Mouse (Mus musculus) kidney, embryonic 15.5 days (tissue): ENCODE data around the gene Fetub. TPM values are rescaled to one million over a fixed set of nuclear protein-coding genes. Genes with fewer than 3 reads are reported as not detected.
"Not testable (repeated sequence)": the region's sequence is repeated elsewhere in the genome, so short reads cannot be mapped to it uniquely, and the experiment has no call there.

Experiments used
- ATAC-seq: fragments of 200-750 bp; cut with Nextera tagmentation; replicated peaks from 2 replicates; pipeline ENCODE4 v1.8.0; 2017; ENCODE audit warnings: moderate TSS enrichment; ENCODE audit not compliant: low FRiP score
- H3K27ac ChIP-seq: fragments of 300-500 bp; sonication (generic); 2 replicates; pipeline ENCODE4 v1.5.1; 2015; ENCODE audit warnings: mild to moderate bottlenecking, inconsistent platforms
- H3K27me3 ChIP-seq: fragments of 300-500 bp; sonication (generic); 2 replicates; pipeline ENCODE4 v1.6.1; 2015; ENCODE audit warnings: inconsistent platforms
- H3K36me3 ChIP-seq: fragments of 300-500 bp; sonication (generic); 2 replicates; pipeline ENCODE4 v1.6.1; 2015; ENCODE audit warnings: inconsistent platforms
- H3K4me1 ChIP-seq: fragments of 300-500 bp; sonication (generic); 2 replicates; pipeline ENCODE4 v1.6.1; 2015; ENCODE audit warnings: inconsistent platforms
- H3K4me2 ChIP-seq: fragments of 300-500 bp; sonication (generic); 2 replicates; pipeline ENCODE4 v1.6.1; 2015; ENCODE audit warnings: moderate library complexity, mild to moderate bottlenecking, inconsistent platforms
- H3K4me3 ChIP-seq: fragments of 300-500 bp; sonication (generic); replicated peaks from 2 replicates; pipeline ENCODE4 v1.5.1; 2015; ENCODE audit warnings: mild to moderate bottlenecking, inconsistent platforms
- H3K9ac ChIP-seq: fragments of 300-500 bp; sonication (generic); 2 replicates; pipeline ENCODE4 v1.6.1; 2015; ENCODE audit warnings: mild to moderate bottlenecking, inconsistent platforms
- H3K9me3 ChIP-seq: fragments of 300-500 bp; sonication (generic); replicated peaks from 2 replicates; pipeline ENCODE4 v1.6.1; 2016; ENCODE audit warnings: inconsistent platforms
- WGBS: fragments of 180-500 bp; shearing (Covaris S2); methylation state at CpG from one replicate; pipeline ENCODE4 v1.1.7; 2015; ENCODE audit warnings: mixed read lengths; 5-methylcytosine and 5-hydroxymethylcytosine counted together
- polyA plus RNA-seq: library from polyadenylated mRNA; unstranded; fragments of >200 nt; fragmentation: Nextera tagmentation; extraction: Ambion mirVana; gene quantifications from 2 replicates; pipeline ENCODE4 v1.2.1, GENCODE M21; 2015

Fetub gene
- polyA plus RNA-seq, 1 experiment from 2014 or later: 0.29 TPM

DNA sequence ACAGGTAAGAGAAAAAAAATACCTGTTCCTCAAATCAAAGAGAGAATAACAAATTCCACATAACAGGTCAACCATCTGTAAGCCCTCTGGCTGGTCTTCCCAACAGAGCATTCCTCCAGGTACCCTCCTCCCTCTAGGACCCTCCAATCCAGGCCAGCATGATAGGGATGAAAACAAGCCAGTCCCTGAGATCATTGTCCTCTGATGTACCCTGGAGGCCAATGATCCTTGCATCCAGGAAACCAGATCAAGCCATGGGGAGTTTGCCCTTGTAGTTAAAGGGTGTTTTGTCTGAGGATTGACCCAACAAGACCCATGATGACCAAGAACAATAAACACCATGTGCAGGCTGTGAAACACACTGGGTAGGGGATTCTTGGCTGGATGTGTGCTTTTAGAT, 3.9 kb upstream of the Fetub start:
- Histone ChIP-seq H3K9ac (no peak overlapping the region), H3K4me1 (no peaks in the 10 kb centered on the region), H3K27ac (no peak overlapping the region), H3K4me3 (no peak overlapping the region), H3K36me3 (no peaks in the 10 kb centered on the region), H3K27me3 (no peaks in the 10 kb centered on the region), H3K9me3 (no peaks in the 10 kb centered on the region; the same call in 1 of the 2 replicates), H3K4me2 (no peak overlapping the region)
- no peak for ATAC-seq

DNA sequence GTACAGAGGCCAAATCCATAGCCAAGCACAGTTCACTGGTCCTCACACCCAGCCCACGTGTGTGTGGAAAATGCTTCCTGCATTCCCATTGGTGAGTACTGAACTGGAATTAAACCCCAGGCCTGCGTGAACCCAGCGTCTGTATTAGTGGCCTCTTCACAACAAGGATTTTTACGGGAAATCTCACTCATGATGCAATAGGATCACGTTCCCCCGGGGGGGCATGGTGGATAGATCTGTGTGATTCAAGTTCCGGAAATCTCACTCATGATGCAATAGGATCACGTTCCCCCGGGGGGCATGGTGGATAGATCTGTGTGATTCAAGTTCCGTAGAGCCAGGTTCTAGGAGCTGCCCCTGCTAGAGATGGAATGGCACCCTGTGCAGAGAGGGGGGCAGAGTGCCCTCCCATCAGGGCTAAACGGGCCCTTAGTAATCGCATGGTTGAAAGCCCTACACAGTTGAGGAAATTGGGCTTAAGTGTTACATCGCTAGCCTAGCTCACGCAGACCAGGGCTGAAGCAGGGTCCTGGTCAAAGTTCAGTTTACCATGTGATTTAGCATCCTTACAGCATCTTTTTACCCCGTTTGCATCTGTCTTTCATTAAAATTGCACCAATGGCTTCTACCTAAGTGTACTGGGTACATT, 654 bp downstream of the Fetub start:
- Histone ChIP-seq H3K27ac (no peak overlapping the region), H3K4me3 (no peak overlapping the region), H3K27me3 (no peaks in the 10 kb centered on the region), H3K4me2 (no peak overlapping the region), H3K36me3 (no peaks in the 10 kb centered on the region), H3K4me1 (peaks cover 6% of the 10 kb centered on the region; the same call in 1 of the 2 replicates), H3K9me3 (no peaks in the 10 kb centered on the region; the same call in 1 of the 2 replicates), H3K9ac (no peak overlapping the region)
- no peak for ATAC-seq
- WGBS: 75% methylated on average over 15 of the region's 15 CpGs

DNA sequence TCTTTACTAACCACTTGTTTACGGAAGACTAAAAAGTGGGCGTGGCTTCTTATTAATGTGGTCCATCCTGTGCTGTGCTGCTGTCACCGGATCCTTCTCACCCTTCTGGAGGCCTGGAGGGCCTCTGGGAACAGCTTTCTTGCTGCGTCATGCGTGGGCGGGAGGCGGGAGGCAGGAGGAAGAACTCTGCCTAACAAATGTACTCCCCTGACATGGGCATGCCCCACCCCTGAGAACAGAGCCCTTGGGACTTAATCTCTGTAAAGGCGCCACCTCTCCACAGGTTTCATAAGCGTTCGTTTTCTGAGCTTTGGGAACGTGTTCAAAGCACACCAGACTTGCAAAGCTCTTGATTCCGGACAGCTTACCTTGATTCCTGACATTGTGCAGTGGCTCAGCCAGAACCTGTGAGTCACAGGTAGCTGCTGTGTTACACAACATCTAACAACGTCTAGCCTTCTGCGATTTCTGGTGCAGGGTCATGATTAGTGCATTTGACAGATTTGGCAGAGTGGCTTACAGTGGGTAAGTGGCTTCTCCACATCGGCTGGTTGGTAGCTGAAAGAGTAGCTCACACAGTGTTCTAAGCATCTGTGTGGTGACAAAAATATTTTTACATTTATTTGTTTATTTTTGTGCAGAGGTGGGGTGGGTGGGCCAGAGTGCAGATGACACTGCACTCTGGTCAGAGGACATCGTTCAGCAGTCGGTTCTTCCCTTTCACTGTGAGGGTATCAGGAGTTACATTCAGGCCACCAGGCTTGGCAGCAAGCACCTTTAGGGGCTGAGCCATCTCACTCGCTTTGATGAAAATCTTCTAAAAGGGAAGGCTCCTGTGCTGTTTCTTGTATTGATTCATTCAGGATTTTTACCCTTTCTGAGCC, 2.1 kb downstream of the Fetub start:
- no peaks in the 10 kb centered on the region for H3K27me3 ChIP-seq
- no peaks in the 10 kb centered on the region for H3K36me3 ChIP-seq
- peaks cover 6% of the 10 kb centered on the region; the same call in 1 of the 2 replicates for H3K4me1 ChIP-seq
- no peak overlapping the region for H3K4me2 ChIP-seq
- H3K4me3 ChIP-seq: no peak overlapping the region
- no peak overlapping the region for H3K27ac ChIP-seq
- WGBS: 54% methylated on average over 18 of the region's 18 CpGs
- H3K9me3 ChIP-seq: no peaks in the 10 kb centered on the region; the same call in 1 of the 2 replicates
- H3K9ac ChIP-seq: no peak overlapping the region
- peak; percentile 25; the same call in 1 of the 2 replicates for ATAC-seq

DNA sequence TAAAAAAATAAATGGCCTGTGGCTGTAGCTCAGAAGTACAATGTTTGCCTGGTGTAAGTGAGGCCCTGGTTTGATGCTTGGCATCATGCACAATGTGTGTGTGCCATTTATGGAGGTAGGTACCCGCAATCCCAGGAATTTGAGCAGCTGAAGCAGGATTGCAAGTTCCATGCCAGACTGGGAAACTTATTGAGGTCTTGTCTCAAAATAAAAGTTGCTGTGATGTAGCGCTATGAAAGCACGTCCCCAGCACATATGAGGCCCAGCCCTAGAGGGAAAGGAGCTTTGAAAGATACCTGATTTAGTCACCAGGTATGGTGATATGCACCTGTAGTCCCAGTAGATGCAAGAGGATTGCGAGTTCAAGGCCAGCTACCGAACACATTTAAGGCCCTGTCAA, 3.6 kb downstream of the Fetub start:
- no peak overlapping the region for H3K9ac ChIP-seq
- H3K9me3 ChIP-seq: no peaks in the 10 kb centered on the region
- no peak overlapping the region for H3K4me3 ChIP-seq
- 93% methylated on average over 5 of the region's 5 CpGs for WGBS
- H3K27ac ChIP-seq: no peak overlapping the region
- H3K4me1 ChIP-seq: peaks cover 6% of the 10 kb centered on the region; the same call in 1 of the 2 replicates
- no peak for ATAC-seq
- no peaks in the 10 kb centered on the region for H3K36me3 ChIP-seq
- no peak overlapping the region for H3K4me2 ChIP-seq
- no peaks in the 10 kb centered on the region for H3K27me3 ChIP-seq

DNA sequence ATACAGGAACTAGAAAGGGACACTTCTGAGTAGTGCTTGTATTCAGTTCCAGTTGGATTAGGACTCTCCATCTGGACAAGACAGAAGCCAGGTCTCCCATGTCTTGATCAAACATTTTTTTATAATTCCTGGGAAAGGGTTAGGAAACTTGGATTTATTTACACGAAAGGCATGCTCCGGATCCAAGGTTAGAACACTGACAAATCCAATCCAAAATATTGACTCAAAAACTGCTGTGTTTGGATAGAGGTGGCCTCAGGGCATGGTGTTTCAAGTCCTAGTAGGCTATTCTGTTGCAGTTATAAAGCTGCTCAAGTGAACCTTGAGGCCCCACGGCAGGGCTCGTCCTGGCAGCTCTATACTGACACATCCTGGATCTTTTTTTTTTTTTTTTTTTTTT, 4.3 kb downstream of the Fetub start:
- no peak for ATAC-seq
- H3K36me3 ChIP-seq: no peaks in the 10 kb centered on the region
- WGBS: 76% methylated on average over 4 of the region's 4 CpGs
- H3K4me3 ChIP-seq: no peak overlapping the region
- no peak overlapping the region for H3K4me2 ChIP-seq
- no peak overlapping the region for H3K27ac ChIP-seq
- no peaks in the 10 kb centered on the region for H3K9me3 ChIP-seq
- no peaks in the 10 kb centered on the region for H3K27me3 ChIP-seq
- peaks cover 6% of the 10 kb centered on the region; the same call in 1 of the 2 replicates for H3K4me1 ChIP-seq
- H3K9ac ChIP-seq: no peak overlapping the region

DNA sequence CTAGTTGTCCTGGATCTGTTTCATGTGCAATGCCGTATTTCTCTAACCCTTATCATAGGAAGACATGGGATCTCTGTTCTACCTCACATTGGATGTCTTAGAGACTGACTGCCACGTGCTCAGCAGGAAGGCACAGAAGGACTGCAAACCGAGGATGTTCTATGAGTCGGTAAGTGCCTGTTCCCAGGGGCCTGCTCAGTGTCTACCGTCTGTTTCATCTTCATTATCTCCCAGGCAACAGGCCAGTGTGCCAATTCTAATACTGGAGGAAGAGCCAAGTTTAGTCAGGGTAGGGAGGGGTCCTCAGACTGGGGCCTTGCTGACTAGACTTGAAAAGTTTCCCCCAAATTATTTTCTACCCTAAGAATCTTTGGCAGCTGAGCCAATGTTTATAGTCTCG, 11.4 kb downstream of the Fetub start:
- H3K4me3 ChIP-seq: no peak overlapping the region
- H3K27me3 ChIP-seq: no peaks in the 10 kb centered on the region
- no peak overlapping the region for H3K27ac ChIP-seq
- WGBS: 86% methylated on average over 6 of the region's 6 CpGs
- H3K9ac ChIP-seq: no peak overlapping the region
- no peaks in the 10 kb centered on the region for H3K4me1 ChIP-seq
- H3K36me3 ChIP-seq: no peaks in the 10 kb centered on the region
- H3K9me3 ChIP-seq: no peaks in the 10 kb centered on the region
- no peak overlapping the region for H3K4me2 ChIP-seq
- no peak for ATAC-seq

DNA sequence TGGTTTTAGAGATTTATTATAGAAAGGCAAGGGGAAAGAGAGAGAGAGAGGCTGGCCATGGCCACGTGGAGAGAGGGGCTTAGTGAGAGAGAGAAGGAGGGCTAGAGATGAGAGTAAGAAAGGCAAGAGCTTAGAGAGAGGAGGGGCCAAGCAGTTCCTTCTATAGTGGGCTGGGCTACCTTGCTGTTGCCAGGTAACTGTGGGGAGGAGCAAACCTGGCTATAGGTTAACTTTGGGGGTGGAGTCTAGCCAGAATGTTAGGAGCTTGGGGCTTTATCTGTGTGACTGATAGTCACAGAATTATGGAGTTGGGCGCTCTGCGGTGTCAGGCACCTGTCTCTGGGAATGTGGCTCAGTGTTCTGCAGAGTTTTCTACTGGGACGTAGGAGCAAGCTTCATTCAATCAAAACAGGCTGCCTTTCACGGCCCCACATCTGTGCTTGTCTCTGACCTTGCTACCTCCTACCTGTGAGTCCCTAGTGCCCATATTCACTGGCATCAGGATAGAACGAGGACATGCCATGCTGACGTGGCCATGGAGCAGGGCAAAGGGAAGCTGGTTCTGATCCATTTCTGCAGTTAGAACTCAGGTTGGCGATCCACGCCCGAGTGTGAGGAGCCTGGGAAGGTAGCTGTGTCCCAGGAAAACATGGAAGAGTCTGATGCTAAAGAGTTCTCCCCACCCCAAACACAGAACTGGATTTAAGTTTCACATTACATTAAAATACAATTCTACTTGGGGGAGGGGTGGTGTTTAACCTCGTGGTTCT, 13.5 kb downstream of the Fetub start:
- Histone ChIP-seq H3K4me2 (no peak overlapping the region), H3K27me3 (no peaks in the 10 kb centered on the region), H3K4me3 (no peak overlapping the region), H3K27ac (no peak overlapping the region), H3K9ac (no peak overlapping the region), H3K4me1 (no peaks in the 10 kb centered on the region), H3K36me3 (no peaks in the 10 kb centered on the region), H3K9me3 (no peaks in the 10 kb centered on the region)
- ATAC-seq: no peak
- WGBS: 83% methylated on average over 11 of the region's 11 CpGs

DNA sequence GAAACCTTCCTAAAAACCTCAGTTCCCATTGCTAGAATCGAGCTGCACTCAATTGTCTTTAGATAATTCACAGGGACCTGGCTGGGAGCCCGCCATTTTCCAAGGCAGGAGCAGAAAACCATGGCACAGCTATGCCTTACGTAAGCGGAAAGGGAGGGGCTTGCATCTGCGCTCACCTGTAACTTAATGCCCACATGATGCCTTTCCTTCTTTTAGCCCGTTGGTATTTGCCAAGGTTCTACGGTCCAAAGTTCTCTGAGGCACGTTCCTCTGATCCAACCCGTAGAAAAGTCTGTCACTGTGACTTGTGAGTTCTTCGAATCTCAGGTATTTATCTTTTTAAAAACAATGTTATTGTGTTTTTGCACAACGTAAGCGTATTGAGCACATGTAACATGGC, 19.5 kb downstream of the Fetub start:
- no peaks in the 10 kb centered on the region for H3K4me1 ChIP-seq
- WGBS: 87% methylated on average over 12 of the region's 12 CpGs
- H3K27ac ChIP-seq: no peak overlapping the region
- H3K27me3 ChIP-seq: no peaks in the 10 kb centered on the region
- H3K4me2 ChIP-seq: no peak overlapping the region
- ATAC-seq: no peak
- H3K4me3 ChIP-seq: no peak overlapping the region
- no peaks in the 10 kb centered on the region for H3K36me3 ChIP-seq
- no peaks in the 10 kb centered on the region for H3K9me3 ChIP-seq
- H3K9ac ChIP-seq: no peak overlapping the region

DNA sequence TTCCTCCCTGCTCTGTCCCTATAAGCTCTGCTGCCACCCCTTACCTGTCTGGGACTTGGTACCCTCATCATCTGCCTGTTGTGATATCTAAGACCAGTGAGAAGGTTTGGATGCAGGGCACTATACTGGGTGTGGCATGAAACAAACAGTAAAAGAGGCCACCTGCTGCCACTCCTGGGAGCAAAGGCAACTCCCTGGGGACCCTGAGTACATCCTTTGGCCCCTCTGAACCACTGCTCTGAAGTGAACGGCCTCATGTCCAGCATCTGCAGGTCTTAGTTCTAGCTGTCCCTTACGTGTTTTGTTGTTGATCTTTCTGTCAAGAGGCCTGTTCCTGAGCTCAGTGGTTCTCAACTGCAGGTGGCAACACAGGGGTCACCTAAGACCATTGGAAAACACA, 20.4 kb downstream of the Fetub start:
- Histone ChIP-seq H3K27me3 (no peaks in the 10 kb centered on the region), H3K4me3 (no peak overlapping the region), H3K36me3 (no peaks in the 10 kb centered on the region), H3K4me1 (no peaks in the 10 kb centered on the region), H3K27ac (no peak overlapping the region), H3K9me3 (no peaks in the 10 kb centered on the region), H3K9ac (no peak overlapping the region), H3K4me2 (no peak overlapping the region)
- ATAC-seq: no peak
- WGBS: 75% methylated on average over 2 of the region's 2 CpGs

DNA sequence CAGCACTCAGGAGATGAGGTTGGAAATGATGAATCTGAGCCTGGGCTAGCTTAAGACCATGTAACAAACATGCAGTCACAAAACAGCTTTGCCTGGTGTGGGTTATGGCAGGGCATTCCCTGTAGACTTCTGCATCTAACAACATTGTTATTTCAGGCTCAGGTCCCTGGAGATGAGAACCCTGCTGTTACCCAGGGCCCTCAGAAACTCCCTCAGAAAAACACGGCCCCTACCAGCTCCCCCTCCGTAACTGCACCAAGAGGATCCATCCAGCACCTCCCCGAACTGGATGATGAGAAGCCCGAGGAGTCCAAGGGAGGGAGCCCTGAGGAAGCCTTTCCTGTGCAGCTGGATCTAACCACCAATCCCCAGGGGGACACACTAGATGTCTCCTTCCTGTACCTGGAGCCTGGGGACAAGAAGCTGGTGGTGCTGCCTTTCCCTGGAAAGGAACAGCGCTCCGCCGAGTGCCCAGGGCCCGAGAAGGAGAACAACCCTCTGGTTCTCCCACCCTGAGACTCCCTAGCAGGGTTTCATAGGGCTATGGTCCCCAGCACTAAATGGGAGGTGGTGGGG, 21.1 kb downstream of the Fetub start:
- H3K9me3 ChIP-seq: no peaks in the 10 kb centered on the region
- no peak overlapping the region for H3K9ac ChIP-seq
- no peak for ATAC-seq
- no peak overlapping the region for H3K4me3 ChIP-seq
- no peak overlapping the region for H3K27ac ChIP-seq
- H3K27me3 ChIP-seq: no peaks in the 10 kb centered on the region
- WGBS: 86% methylated on average over 8 of the region's 8 CpGs
- no peak overlapping the region for H3K4me2 ChIP-seq
- H3K4me1 ChIP-seq: no peaks in the 10 kb centered on the region
- H3K36me3 ChIP-seq: no peaks in the 10 kb centered on the region

DNA sequence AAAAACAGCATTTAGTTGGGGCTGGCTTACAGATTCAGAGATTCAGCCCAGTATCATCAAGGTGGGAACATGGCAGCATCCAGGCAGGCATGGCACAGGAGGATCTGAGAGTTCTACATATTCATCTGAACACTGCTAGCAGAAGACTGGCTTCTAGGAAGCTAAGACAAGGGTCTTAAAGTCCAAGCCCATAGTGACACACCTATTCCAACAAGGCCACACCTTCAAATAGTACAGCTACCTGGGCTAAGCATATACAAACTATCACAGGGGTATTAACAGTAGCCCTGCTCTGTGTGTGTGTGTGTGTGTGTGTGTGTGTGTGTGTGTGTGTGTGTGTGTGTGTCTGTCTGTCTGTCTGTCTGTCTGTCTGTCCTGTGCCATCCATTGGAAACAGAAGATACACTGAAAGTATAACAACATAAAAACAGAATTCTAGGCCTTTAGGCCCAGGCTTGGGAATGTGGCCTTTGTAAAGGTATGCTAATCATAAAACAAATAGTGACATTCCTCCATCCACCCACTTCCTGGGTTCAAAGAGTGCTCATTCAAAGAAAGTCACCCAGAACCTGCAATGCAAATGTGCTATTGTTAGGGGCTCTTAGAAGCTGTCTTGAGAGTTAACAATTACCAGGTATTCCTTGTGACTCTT, 23.8 kb downstream of the Fetub start:
- H3K36me3 ChIP-seq, ATAC-seq, H3K4me1 ChIP-seq, H3K9ac ChIP-seq, H3K4me3 ChIP-seq, H3K27me3 ChIP-seq, H3K9me3 ChIP-seq, H3K4me2 ChIP-seq, H3K27ac ChIP-seq: not testable (repeated sequence)
